Mouse (Mus musculus) erythroblast, adult 5-6 weeks (primary cell): ENCODE data around the gene Tmem107. TPM values are rescaled to one million over a fixed set of nuclear protein-coding genes. Genes with fewer than 3 reads are reported as not detected.
A peak's percentile ranks its signal among the peaks of the same experiment; 100 is the strongest.
"Not testable (repeated sequence)": the region's sequence is repeated elsewhere in the genome, so short reads cannot be mapped to it uniquely, and the experiment has no call there.

ENCODE experiments used
- ATAC-seq: replicated peaks from 2 replicates; pipeline ENCODE4 v1.8.0; 2016; ENCODE audit warnings: moderate number of reproducible peaks, mild to moderate bottlenecking, moderate TSS enrichment, inconsistent platforms; ENCODE audit not compliant: poor library complexity, low FRiP score, severe bottlenecking
- total RNA-seq, 2 experiments: library from RNA; stranded (forward) in 1 of 2; stranded (reverse) in 1 of 2; fragments of 150-400 nt in 1 of 2; fragments of 200-764, 138-1000 nt in 1 of 2; gene quantifications; 2 replicates each; pipeline versions ENCODE4 v1.2.3 to v1.2.4; 2015 to 2017; ENCODE audit warnings: low replicate concordance in 2 of 2

Tmem107 gene
- total RNA-seq, 2 experiments from 2014 or later = 2.3 to 3.9 TPM

- ATAC-seq = peak; percentile 12
These were observed 19.1 kb downstream of the Tmem107 start for GRCm38 (mm10) chr11:69089616-69090290.

DNA sequence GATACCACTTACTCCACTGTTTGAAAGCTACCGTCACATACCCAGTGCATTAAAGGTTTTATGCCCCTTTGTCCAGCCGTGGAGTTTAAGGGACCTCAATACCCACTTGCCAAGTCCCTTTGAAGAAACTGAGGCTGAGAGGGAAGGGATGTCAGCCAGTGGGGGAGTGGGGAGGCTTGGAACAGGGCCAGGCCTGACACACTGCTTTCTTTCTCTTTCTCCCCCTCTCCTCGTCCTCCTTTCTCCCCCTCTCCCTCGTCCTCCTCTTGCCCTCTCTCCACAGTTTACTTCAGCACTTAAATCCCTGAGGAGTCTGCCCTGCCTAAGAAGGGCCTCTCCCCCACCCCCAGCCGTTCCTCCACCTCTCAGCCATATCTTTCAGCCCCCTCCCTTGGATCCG, 19.8 kb downstream of the Tmem107 start:
- ATAC-seq = no peak

DNA sequence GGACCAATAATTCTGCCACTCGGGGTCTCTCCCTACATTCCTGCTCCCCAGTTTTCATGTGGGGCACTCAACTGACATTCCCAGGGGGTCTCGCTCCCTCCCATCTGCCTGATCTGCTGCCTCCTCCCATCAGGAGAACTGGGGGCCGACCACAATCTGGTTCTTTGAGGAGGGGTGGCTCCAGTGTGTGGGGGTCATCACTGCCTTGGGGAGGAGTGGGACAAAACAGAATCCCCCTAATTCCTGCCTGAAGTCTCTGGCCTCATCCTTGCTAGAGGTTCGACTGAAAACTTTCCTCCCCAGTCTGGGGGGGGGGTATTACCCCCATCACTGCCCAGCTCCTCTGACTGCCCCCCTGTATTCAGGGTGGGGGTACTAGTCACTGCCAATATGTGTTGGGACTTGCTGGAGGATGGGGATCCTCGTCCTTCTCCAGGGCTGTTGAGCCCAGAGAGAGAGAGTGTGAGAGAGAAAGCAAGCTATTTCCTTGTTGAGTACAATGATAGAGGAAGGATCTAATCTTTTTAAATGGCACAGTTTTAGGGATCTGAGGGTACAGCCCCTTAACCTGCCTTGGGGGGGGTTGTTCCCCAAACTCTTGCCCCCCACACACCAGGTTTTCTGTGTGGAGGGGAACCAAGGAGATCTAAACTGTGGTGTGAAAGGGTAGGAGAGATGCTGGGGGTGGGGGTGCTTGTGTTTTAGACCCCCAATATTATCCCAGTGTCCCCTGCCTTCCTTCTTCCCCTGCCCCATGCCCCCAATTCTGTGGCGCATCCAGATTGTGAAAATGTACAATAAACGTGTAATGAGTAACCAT, 21.2 kb downstream of the Tmem107 start:
- ATAC-seq = no peak

DNA sequence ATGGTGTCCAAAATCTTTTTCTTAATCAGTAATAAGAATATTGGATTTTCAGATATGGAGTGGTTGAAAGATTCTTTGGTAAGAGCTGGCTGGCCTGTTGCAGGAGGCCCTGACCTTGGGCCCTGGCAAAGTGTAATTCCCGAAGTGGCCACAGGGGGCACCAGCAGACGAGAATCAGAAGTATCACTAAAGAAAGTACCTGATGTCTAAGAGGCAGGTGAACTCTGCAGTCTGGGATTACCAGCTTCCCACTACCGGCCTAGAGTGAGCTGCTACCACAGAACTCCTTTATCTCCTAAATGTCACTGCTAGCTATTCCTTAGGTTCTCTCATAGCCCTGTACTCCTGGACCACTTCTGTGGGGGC, 21.8 kb downstream of the Tmem107 start:
- no peak for ATAC-seq

- ATAC-seq = no peak
These were observed 22.3 kb downstream of the Tmem107 start for GRCm38 (mm10) chr11:69092871-69093270.

GRCm38 (mm10) chr11:69093856-69094255, 23.2 kb downstream of the Tmem107 start:
- ATAC-seq = not testable (repeated sequence)

DNA sequence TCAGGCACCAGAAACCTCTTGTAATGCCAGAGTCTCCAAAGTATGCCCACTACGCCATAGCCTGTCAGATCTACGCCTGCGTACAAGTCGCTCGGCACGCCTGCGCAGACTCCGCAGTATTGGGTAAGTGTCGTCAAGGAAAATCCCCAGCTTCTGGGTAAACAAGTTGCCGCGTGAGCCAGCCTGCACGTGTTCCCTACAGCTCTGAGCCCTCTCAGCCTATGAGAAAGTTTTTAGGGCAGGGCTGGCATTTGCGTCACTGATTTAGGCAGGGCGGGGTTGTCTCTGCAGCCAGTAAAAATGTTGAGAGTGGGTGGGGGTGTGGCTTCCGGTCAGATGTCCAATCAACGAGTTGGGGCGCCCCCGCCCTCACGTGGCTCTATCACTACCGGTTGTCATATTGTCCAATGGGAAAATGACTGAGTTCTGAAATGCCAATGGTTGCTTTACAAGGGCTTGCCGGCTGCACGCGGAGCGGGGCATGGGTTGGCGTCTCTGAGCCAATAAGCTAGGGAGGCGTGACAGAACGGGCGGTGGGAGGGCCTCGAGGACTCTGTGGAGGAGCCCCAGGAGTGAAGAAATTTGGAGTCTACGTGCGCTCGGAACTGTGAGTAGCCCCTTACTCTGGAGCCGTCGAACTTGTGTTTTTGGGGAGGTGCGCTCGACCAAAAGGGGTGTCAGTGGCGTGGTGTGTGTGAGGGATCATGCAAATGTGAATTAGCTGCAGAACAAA, 24.3 kb downstream of the Tmem107 start, which contains the start of gene Per1:
Gene Per1, plus strand, starts transcription at position 521 of the 733 bp plus-strand sequence.
- ATAC-seq = peak; percentile 70

- ATAC-seq = no peak
These were observed 25.1 kb downstream of the Tmem107 start for GRCm38 (mm10) chr11:69095511-69096231.

DNA sequence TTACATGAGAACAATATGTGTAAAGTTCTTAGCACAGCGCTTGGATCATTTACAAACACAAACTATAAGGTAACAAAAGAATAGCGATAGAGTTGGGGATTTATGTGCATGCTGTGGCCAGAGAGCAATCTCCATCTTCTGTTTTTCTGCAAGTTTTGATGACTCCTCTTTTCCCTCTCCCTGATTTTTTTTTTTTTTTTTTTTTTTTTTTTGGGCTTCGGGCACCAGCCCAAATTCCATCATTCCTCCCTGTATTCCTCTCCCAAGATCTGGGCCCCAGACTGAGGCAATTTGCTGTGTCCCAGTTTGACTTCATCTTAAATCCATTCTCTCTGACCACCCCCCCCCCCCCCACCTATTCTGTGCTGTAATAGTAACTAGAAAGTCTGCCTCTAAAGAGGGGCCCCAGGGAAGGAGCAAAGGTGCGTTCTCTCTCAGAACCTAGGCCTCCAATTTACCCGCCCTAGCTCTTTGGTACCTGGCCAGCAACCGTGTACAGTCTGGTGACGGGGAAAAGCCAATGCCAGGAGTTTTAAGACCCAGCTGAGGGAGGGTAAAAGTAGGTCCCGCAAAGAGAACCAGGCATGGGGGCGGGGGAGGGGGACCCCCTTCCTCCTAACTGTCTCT, 25.9 kb downstream of the Tmem107 start:
- no peak for ATAC-seq

GRCm38 (mm10) chr11:69096987-69097900, 26.6 kb downstream of the Tmem107 start:
- peak; percentile 62 for ATAC-seq

DNA sequence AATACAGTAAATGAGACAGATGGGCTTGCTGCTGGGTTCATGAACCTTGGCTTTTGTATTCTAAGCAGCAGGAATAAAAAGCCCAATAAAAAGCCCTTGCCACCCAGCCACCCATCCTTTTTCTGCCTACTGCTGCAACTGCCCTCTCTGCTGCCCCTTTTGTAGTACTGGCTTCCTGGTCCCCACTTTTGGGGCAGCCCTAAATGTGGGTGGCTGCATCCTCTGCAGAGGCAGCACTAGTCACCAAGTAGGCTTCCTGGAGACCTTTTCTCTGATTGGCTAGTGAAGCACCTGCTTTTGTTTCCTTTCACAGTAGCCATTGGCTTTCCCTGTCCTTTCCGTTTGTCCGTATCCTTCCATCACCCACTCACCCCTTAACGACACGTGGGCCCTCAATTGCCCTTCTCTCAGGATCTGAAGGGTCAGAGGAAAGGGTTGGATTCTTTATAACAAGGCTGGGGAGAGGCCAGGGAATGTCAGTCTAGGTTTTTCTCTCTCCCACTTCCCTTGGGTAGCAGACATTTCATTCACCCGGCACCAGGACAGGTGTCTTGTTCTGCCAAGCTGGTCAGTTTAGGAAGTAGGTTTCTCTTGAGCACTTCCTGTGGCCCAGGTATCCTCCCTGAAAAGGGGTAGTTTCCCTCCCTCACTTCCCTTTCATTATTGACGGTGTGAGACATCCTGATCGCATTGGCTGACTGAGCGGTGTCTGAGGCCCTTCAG, 27.6 kb downstream of the Tmem107 start:
- ATAC-seq = no peak

- peak; percentile 60 for ATAC-seq
These were observed 28.1 kb downstream of the Tmem107 start for GRCm38 (mm10) chr11:69098762-69099091.

- no peak for ATAC-seq
These were observed 28.7 kb downstream of the Tmem107 start for GRCm38 (mm10) chr11:69099177-69099914.

DNA sequence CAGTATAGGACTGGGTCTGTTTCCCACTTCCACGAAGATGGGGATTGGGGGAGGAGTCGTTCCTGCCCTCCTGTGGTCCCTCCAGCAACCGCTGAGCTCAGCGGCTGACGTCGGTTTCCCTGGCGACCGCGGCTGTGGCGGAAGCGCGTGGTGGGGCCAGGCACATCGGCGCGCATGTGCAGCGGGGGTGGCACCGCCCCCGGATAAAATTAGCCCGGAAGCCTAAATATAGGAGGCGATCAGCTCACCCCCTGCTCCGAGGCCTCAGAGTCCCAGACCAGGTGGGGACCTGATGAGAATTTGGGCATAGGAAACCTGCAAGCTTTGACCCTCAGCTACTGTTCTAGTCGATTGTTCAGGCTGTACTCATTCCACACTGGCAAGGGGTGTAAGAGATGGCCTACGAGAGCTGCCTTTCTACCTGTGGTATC, 29.3 kb downstream of the Tmem107 start:
- ATAC-seq = peak; percentile 29

DNA sequence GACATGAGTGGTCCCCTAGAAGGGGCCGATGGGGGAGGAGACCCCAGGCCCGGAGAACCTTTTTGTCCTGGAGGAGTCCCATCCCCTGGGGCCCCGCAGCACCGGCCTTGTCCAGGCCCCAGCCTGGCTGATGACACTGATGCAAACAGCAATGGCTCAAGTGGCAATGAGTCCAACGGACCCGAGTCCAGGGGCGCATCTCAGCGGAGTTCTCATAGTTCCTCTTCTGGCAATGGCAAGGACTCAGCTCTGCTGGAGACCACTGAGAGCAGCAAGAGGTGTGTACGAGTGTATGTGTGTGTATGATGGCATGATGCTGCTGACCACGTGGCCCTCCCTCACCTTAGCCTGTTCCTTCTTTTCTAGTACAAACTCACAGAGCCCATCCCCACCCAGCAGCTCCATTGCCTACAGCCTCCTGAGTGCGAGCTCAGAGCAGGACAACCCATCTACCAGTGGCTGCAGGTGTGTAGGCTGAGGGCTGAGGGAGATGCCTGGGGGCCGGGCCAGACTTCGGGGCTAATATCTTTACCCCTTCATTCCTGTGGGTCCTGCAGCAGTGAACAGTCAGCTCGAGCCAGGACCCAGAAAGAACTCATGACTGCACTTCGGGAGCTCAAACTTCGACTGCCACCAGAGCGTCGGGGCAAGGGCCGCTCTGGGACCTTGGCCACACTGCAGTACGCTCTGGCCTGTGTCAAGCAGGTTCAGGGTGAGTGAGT, 30.2 kb downstream of the Tmem107 start:
- ATAC-seq = no peak

- no peak for ATAC-seq
These were observed 31.2 kb downstream of the Tmem107 start for GRCm38 (mm10) chr11:69101604-69102402.
